Mouse (Mus musculus) WW6 (cell line): Measurements from ENCODE around the gene Slc52a3.

Experiments used
- DNase-seq: peaks from one replicate; pipeline ENCODE4 v3.0.0-alpha.2; 2013; ENCODE audit warnings: low read depth, low spot score

The Slc52a3 gene

GRCm38 (mm10) chr2:151996229-151997189, at the start of gene Slc52a3:
Gene Slc52a3, plus strand, starts transcription at chr2:151996511.
- DNase-seq = no peak

GRCm38 (mm10) chr2:151947617-151948016, 48.7 kb upstream of the Slc52a3 start:
- DNase-seq = no peak

GRCm38 (mm10) chr2:151948311-151948710, 48.0 kb upstream of the Slc52a3 start:
- DNase-seq = no peak

GRCm38 (mm10) chr2:151949082-151949774, 47.1 kb upstream of the Slc52a3 start:
- DNase-seq = no peak

GRCm38 (mm10) chr2:151953665-151954064, 42.6 kb upstream of the Slc52a3 start:
- no peak for DNase-seq

GRCm38 (mm10) chr2:151956500-151957137, 39.7 kb upstream of the Slc52a3 start:
- no peak for DNase-seq

- DNase-seq = no peak
These were observed 37.0 kb upstream of the Slc52a3 start for GRCm38 (mm10) chr2:151959274-151959673.

- no peak for DNase-seq
These were observed 34.8 kb upstream of the Slc52a3 start for GRCm38 (mm10) chr2:151961284-151962196.

- no peak for DNase-seq
These were observed 33.8 kb upstream of the Slc52a3 start for GRCm38 (mm10) chr2:151962474-151962873.

GRCm38 (mm10) chr2:151963319-151963718, 33.0 kb upstream of the Slc52a3 start:
- no peak for DNase-seq

GRCm38 (mm10) chr2:151964052-151964451, 32.3 kb upstream of the Slc52a3 start:
- no peak for DNase-seq

- no peak for DNase-seq
These were observed 29.0 kb upstream of the Slc52a3 start for GRCm38 (mm10) chr2:151967176-151967750.

- DNase-seq = no peak
These were observed 28.5 kb upstream of the Slc52a3 start for GRCm38 (mm10) chr2:151967792-151968191.

GRCm38 (mm10) chr2:151968451-151968850, 27.9 kb upstream of the Slc52a3 start:
- no peak for DNase-seq

GRCm38 (mm10) chr2:151968986-151969385, 27.3 kb upstream of the Slc52a3 start:
- no peak for DNase-seq

GRCm38 (mm10) chr2:151969396-151969795, 26.9 kb upstream of the Slc52a3 start:
- DNase-seq = no peak

GRCm38 (mm10) chr2:151970191-151971172, 25.8 kb upstream of the Slc52a3 start:
- peak; percentile 83 for DNase-seq

- DNase-seq = no peak
These were observed 24.6 kb upstream of the Slc52a3 start for GRCm38 (mm10) chr2:151971748-151972147.

- no peak for DNase-seq
These were observed 23.3 kb upstream of the Slc52a3 start for GRCm38 (mm10) chr2:151972880-151973594.
